Mouse (Mus musculus): ENCODE results near the gene Gm49368.

The Gm49368 gene

DNA sequence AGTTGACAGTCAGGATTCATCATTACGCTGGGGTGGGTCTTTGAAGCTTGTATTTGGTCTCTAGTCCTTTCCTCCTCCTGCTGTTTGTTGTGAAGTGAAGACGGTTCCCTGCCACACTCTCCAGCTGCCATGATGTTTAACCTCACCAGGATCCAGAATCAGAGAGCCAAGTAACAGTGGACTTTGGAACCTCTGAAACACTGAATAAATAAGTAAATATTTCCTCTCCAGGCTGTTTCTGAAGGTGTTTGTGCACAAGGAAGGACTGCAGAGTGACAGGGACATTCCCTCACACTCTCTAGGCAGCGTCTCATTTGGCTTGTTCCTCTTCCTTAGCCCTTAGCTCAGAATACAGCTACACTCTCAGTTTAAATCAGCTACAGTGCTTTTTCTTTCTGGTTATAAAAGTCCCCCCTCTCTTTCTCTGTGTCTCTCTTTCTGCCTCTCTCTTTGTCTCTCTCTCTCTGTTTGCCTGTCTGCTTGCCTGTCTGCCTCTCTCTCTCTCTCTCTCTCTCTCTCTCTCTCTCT lies 5.5 kb upstream of the Gm49368 start:
- in situ Hi-C loops (cut with MboI, MseI), result no loop called here

DNA sequence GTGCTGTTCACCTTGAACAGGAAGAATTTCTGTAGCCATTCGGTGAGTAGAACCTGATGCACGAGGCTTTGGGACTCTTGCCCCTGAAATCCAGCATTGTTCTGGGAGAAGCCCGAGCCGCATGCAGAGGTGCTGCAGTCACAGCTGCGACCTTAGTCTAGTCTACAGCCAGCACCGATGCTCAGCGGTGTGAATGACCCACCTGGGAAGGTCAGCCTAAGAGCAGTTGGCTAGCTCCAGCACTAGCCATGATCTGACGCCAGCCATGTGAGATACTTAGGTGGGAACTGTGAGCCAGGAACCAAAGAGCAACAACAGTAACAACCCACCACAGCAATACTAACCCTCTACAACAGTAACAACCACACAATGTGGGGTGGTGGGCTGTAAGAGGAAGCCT lies 4.6 kb upstream of the Gm49368 start:
- in situ Hi-C loops (cut with MboI, MseI), result no loop called here

DNA sequence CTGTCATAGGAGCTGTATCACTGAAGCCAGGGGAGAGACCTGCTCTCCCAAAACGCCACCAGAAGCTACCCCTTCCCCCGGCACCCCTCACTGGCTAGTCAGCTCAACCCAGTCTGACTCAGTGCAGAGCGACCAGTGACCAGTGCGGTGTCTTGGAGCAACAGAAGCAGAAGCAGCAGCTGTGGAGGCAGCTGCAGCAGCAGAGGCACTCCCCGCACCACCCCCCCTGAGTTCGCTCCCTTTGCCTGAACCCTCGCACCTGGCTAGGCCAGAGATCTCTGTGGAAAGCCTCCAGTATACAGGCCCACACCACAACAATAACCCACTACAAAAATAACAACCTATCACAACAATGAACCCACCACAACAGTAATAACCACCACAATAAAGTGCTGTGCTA lies 3.9 kb upstream of the Gm49368 start:
- in situ Hi-C loops (cut with MboI, MseI), result no loop called here

DNA sequence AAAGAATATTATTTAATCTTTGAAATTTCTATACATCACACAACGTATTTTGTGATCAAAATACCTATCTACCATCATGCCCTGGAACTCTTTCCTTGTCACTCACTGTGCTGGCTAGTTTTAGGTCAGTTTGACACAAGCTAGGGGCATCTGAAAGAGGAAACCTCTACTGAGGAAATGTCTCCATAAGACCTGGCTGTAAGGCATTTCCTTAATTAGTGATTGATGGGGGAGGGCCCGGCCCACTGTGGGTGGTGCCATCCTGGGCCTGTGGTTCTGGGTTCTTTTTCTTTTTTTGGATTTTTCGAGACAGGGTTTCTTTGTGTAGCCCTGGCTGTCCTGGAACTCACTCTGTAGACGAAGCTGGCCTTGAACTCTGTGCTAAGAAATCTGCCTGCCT lies 3.4 kb upstream of the Gm49368 start:
- in situ Hi-C loops (cut with MboI, MseI), result no loop called here

DNA sequence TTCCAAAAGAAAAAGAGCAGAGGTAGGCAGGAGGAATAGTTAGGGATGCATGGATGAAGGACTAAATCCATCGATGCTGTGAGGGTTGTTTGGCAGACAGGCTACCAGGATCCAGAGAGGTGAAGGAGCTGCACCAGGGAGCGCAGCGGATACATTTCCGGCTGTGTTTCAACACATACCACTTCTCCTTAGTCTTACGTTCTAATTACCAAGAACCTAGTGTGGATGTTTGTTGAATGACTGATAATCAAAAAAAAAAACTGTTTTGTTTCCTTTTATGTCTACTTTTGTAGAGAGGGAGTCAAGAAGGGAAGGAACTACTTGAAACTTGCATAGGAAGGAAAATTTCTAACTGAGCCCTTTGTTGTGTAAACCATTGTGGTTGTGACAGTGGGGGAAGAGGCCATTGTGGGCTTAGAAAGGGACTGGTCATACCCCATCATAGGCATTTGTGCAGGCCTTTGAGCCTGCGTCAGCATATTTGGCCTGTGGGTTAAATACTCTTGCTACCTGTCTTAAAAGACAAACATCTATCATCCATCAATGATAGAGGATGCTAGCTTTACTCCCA lies 813 bp downstream of the Gm49368 start:
- in situ Hi-C loops (cut with MboI, MseI), result no loop called here

GRCm38 (mm10) chr7:128065547-128065946 lies 3.1 kb downstream of the Gm49368 start:
- in situ Hi-C loops (cut with MboI, MseI), result no loop called here

DNA sequence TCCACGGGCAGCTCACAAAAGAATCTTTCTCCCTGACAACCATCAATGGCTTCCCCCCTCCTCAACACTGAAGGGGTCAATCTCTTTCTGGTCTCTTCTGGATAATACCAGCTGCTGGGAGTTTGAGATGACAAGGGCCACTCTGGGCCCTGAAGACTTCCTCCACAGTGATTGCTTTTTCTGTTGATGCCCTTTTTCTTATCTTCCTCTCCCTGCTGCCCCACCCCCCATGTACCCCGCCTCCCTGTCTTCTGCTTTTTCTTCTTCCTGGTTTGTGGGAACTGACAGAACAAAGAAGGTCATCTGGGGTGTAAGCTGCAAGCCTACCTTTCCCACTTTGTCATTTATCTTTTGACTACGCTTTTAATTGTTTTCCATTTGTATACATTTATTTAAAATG lies 5.4 kb downstream of the Gm49368 start:
- in situ Hi-C loops (cut with MboI, MseI), result no loop called here

DNA sequence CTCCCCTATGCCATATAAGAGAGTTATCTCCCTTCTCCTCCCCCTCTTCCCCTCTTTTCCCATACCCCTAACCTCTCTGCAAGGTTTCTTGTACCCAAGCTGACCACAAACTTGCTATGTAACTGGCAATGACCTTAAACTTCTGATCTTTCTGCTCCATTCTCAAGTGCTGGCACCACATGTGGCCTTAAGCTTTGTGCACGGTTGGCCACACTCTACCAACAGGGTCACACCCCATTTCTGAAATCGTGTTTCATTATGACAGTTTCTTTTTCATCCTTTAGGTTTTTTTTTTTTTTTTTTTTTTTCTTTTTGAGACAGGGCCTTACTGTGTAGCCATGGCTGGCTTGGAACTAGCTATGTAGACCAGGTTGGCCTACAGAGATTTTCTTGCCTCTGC lies 7.4 kb downstream of the Gm49368 start:
- in situ Hi-C loops (cut with MboI, MseI), result no loop called here

DNA sequence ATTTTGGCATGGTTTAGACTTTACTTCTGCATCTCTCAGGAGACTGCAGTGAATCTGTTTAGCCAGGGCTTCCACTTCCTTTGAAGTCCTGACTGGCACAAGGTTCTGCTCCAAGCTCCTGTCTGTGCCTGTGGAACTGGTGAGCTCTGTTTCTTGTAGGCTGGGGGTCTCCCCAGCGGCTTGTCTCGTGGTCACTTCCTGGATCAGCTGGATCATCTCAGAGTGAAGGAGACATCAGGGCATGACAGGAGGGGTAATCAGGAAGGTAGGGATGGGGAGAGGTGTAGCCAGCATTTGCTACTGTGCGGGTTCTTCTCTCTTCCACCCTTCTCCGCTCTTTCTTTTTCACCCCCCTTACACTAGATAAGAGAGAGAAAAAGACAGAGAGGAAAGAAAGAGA lies 9.3 kb downstream of the Gm49368 start:
- in situ Hi-C loops (cut with MboI, MseI), result no loop called here

DNA sequence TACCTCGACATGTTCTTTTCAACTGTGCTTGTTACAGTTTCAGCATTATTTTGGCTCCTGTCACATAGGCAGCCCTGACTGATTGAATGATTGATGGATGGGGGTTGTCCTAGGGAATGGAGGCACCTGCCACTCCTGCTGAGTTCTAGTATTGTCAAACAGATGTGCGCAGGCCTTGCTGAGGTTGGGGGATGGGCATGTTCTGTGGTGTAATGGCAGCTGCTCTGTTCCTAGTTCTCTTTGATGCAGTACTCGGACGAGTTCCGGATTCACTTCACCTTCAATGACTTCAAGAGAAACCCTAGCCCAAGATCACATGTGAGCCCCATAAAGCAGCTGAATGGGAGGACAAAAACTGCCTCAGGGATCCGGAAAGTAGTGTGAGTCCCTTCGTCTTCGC lies 17.5 kb downstream of the Gm49368 start:
- in situ Hi-C loops (cut with MboI, MseI), result no loop called here

DNA sequence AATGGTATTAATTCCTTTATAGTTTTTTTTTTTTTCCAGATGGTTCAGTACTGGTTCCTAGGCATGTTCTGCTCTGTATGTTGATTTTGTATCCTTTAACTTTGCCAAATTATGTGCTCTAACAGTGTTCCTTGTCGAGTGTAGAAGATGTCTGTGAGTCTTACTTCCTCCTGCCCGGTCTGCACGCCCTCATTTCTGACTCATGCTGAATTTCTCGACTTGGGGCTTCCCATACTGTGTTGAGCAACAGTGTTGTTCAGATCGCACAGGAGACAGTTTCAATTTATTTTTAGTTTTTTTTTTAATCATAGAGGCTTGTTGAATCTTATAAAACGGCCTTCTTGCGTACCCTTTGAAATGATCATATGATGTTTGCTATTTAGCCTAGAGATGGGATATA lies 26.7 kb downstream of the Gm49368 start:
- in situ Hi-C loops (cut with MboI, MseI), result no loop called here

DNA sequence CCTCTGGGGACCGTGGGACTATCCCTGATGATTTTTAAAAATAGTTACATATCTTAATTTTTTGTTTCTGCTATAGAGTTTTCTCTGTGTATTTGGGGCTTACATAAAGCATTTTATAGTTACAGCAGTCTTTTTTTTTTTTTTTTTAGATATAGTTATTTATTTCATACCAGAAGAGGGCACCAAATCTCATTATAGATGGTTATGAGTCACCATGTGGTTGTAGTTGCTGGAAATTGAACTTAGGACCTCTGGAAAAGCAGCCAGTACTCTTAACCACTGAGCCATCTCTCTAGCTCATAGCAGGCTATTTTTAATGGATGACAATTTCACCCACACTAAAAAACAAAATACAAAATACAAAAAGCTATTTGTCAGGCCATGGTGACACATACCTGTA lies 35.7 kb downstream of the Gm49368 start:
- in situ Hi-C loops (cut with MboI, MseI), result loop anchor here (5.0 kb wide), 1 partner anchor 51 kb away; no protein-coding TSS in a partner anchor

- in situ Hi-C loops (cut with MboI, MseI), result loop anchor here (5.0 kb wide), 1 partner anchor 101 kb away; no protein-coding TSS in a partner anchor
These were observed 38.4 kb downstream of the Gm49368 start for GRCm38 (mm10) chr7:128100742-128101357.

- in situ Hi-C loops (cut with MboI, MseI), result no loop called here
These were observed 42.8 kb downstream of the Gm49368 start for GRCm38 (mm10) chr7:128105246-128105645.

GRCm38 (mm10) chr7:128107462-128107861 lies 45.0 kb downstream of the Gm49368 start:
- in situ Hi-C loops (cut with MboI, MseI), result no loop called here

DNA sequence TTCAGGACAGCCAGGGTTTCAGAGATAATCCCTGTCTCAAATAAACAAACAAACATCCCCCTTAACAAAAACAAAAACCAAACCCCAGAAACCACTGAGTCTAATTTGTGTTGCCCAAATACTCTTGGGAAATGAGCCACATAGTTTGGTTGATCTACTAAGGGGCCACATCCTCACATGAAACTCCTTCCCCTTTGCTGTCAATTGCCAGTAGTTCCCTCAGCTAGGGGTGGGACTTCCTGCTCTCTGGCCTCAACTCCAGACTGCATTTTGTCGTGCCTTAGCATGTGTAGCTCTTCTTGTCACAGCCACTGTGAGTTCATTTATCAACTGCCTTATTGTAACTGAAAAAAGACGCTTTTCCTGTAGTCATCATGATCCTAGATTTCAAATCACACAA lies 47.8 kb downstream of the Gm49368 start:
- in situ Hi-C loops (cut with MboI, MseI), result no loop called here

GRCm38 (mm10) chr7:128112131-128112530 lies 49.6 kb downstream of the Gm49368 start:
- in situ Hi-C loops (cut with MboI, MseI), result no loop called here

- in situ Hi-C loops (cut with MboI, MseI), result no loop called here
These were observed 52.1 kb downstream of the Gm49368 start for GRCm38 (mm10) chr7:128114371-128115105.

DNA sequence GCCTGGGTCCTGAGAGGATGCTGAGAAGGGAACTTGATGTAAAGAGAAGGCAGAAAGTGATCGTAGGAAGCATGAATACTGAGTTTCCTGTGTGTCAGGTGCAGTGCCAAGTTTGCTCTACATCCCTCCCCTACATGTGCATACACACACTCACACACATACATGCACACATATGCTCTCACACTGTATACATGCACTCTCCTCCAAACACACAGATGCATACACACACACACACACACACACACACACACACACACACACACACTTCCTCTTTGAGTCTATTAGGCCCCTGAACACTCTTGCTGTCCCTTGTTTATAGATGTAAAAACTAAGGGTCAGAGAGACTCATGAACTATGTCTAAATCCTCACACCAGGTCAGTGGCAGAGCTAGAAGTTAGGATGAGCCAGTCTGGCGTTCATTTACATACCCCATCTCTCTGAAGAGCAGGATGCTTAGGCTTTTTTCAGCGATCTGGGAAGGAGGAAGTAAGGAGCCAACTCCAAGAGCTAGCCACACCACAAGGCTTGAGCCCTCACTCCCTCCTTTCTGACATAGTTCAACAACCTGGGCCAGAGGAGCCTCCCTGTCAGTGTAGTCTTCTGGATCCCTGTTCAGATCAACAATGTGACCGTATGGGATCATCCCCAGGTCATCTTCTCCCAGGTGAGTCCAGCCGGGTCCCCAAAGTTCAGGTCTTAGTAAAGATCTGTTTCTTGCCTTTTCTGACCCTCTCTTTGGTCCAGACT lies 52.9 kb downstream of the Gm49368 start:
- in situ Hi-C loops (cut with MboI, MseI), result no loop called here

- in situ Hi-C loops (cut with MboI, MseI), result no loop called here
These were observed 53.9 kb downstream of the Gm49368 start for GRCm38 (mm10) chr7:128116396-128116795.

GRCm38 (mm10) chr7:128119726-128120490 lies 57.4 kb downstream of the Gm49368 start:
- in situ Hi-C loops (cut with MboI, MseI), result no loop called here
